In the genomic region with DNA sequence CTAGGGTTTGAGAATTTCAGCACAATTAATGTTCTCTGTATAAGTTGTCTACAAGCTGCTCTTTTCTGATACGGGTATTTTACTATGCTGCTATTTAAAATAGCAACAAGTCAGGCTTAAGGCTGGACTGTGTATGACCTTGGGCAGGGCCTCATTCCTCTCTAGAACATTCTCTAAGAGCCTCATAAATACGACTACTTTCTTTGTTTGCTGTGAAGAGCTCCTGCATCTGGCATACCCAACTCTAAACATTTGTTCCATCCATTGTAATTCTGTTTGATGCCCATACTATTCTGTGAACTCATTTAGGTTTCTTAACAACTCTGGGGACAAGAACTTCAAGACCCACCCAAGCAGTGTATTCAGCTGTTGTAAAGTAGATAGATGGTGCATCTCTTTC, we compare ENCODE assay signal across 26 mouse cellular contexts. TPM values are rescaled to one million over a fixed set of nuclear protein-coding genes. Genes with fewer than 3 reads are reported as not detected.
DNase-seq lines count a peak whose midpoint lies in the region; ATAC-seq and TF ChIP-seq lines count a peak whose summit lies in the region.
"Had no signal": no experiment of that assay in that cellular context is flagged by ENCODE, and none has a peak within 500 bp of the region (broad histone marks: within the 10 kb centered on the region; RNA-seq: fewer than 3 reads in every experiment).

No protein-coding gene starts in this region.

- TF ChIP-seq EP300 in heart, postnatal 0 days (IDR thresholded peaks at IDR 0.05; ENCODE audit: low read depth): no peak

- WGBS in heart, postnatal 0 days: 54% methylated on average over 2 of the region's 2 CpGs
- WGBS in thymus, adult 2 months: 36% methylated on average over 2 of the region's 2 CpGs
- WGBS in midbrain, embryonic 16.5 days: 82% methylated on average over 2 of the region's 2 CpGs

- no peak for ATAC-seq in heart, postnatal 0 days (ENCODE audit: insufficient read depth, low read depth)
- ATAC-seq in midbrain, embryonic 16.5 days: no peak
- ATAC-seq: forebrain, embryonic 13.5 days; forebrain, embryonic 15.5 days; forebrain, postnatal 0 days had no signal

- intact Hi-C loops in heart, postnatal 10 days (cut with DNase I): no loop called here

- DNase-seq in heart, postnatal 0 days (ENCODE audit: low spot score): no peak
- DNase-seq in heart, postnatal 10 days: no peak
- no peak for DNase-seq in thymus, adult 2 months
- no peak for DNase-seq in thymus, adult 18-20 months
- DNase-seq in ZHBTc4 (ENCODE audit: low read depth, low spot score): peak; percentile 70
- DNase-seq in left cerebral cortex, adult 9 months (ENCODE audit: low spot score in 2 of 2): no peak
- DNase-seq: adrenal gland, adult 2 months; adrenal gland, postnatal 10 days; adrenal gland, postnatal 36 days; cerebellum, adult 11-12 months; cerebellum, adult 2 months; cerebellum, adult 9-10 months; cerebellum, postnatal 10 days; cerebellum, postnatal 25 days; forebrain, postnatal 0 days had no signal

- peak overlapping the region; percentile 28; the same call in 1 of the 2 replicates for H3K4me3 ChIP-seq in heart, postnatal 0 days (ENCODE audit: low read depth, low read length)
- H3K4me3 ChIP-seq in thymus, adult 2 months (ENCODE audit: control insufficient read depth, insufficient read depth, low read length): peak overlapping the region; percentile 70
- H3K4me3 ChIP-seq in midbrain, embryonic 16.5 days (ENCODE audit: low read depth, low read length): no peak overlapping the region
- H3K4me3 ChIP-seq: embryonic facial prominence, embryonic 10.5 days; embryonic facial prominence, embryonic 12.5 days; forebrain, embryonic 13.5 days; forebrain, embryonic 15.5 days had no signal

- H3K27me3 ChIP-seq in heart, postnatal 0 days (ENCODE audit: control insufficient read depth, insufficient read depth, low read length): no peaks in the 10 kb centered on the region
- no peaks in the 10 kb centered on the region for H3K27me3 ChIP-seq in thymus, adult 2 months (ENCODE audit: control insufficient read depth, insufficient read depth, low read length)
- no peaks in the 10 kb centered on the region for H3K27me3 ChIP-seq in midbrain, embryonic 16.5 days (ENCODE audit: control insufficient read depth, insufficient read depth, low read depth, low read length)
- H3K27me3 ChIP-seq: embryonic facial prominence, embryonic 12.5 days had no signal

- H3K4me1 ChIP-seq in heart, postnatal 0 days (ENCODE audit: control insufficient read depth, insufficient read depth): no peaks in the 10 kb centered on the region
- peaks cover 25% of the 10 kb centered on the region for H3K4me1 ChIP-seq in thymus, adult 2 months (replicated peaks; ENCODE audit: control insufficient read depth, insufficient read depth, low read length)
- no peaks in the 10 kb centered on the region for H3K4me1 ChIP-seq in midbrain, embryonic 16.5 days (ENCODE audit: control insufficient read depth, insufficient read depth, low read length)
- H3K4me1 ChIP-seq: embryonic facial prominence, embryonic 10.5 days; embryonic facial prominence, embryonic 12.5 days; forebrain, embryonic 13.5 days; forebrain, embryonic 15.5 days had no signal

- no peak for TF ChIP-seq POLR2A in thymus, adult 2 months (IDR thresholded peaks at IDR 0.05; ENCODE audit: control insufficient read depth, extremely low read depth, insufficient read depth, low read length, poor library complexity)

- H3K4me2 ChIP-seq in heart, postnatal 0 days (ENCODE audit: low read depth, low read length): peak overlapping the region; percentile 30; the same call in 1 of the 2 replicates
- H3K4me2 ChIP-seq in midbrain, embryonic 16.5 days (ENCODE audit: low read length): no peak overlapping the region
- H3K4me2 ChIP-seq: embryonic facial prominence, embryonic 12.5 days; forebrain, embryonic 13.5 days; forebrain, embryonic 15.5 days had no signal

- H3K9me3 ChIP-seq in heart, postnatal 0 days (replicated peaks; ENCODE audit: control insufficient read depth, low read length): no peaks in the 10 kb centered on the region
- no peaks in the 10 kb centered on the region for H3K9me3 ChIP-seq in midbrain, embryonic 16.5 days (replicated peaks; ENCODE audit: control insufficient read depth, low read length, poor library complexity, severe bottlenecking)
- H3K9me3 ChIP-seq: embryonic facial prominence, embryonic 10.5 days; embryonic facial prominence, embryonic 12.5 days; forebrain, embryonic 13.5 days; forebrain, embryonic 15.5 days had no signal

- no peaks in the 10 kb centered on the region for H3K36me3 ChIP-seq in heart, postnatal 0 days (replicated peaks; ENCODE audit: control insufficient read depth, insufficient read depth, low read length)
- peaks cover 17% of the 10 kb centered on the region for H3K36me3 ChIP-seq in thymus, adult 2 months (ENCODE audit: control insufficient read depth, insufficient read depth, low read length)
- no peaks in the 10 kb centered on the region for H3K36me3 ChIP-seq in midbrain, embryonic 16.5 days (ENCODE audit: control insufficient read depth, insufficient read depth, low read length)
- H3K36me3 ChIP-seq: embryonic facial prominence, embryonic 10.5 days; embryonic facial prominence, embryonic 12.5 days; forebrain, embryonic 15.5 days had no signal

- no peak overlapping the region for H3K27ac ChIP-seq in heart, postnatal 0 days (ENCODE audit: low read depth)
- H3K27ac ChIP-seq in thymus, adult 2 months (ENCODE audit: control insufficient read depth, insufficient read depth, low read length): peak overlapping the region; percentile 100
- no peak overlapping the region for H3K27ac ChIP-seq in midbrain, embryonic 16.5 days (ENCODE audit: low read length)
- H3K27ac ChIP-seq: embryonic facial prominence, embryonic 10.5 days; embryonic facial prominence, embryonic 12.5 days; forebrain, embryonic 13.5 days; forebrain, embryonic 15.5 days had no signal

- TF ChIP-seq CTCF in heart, postnatal 0 days (IDR thresholded peaks at IDR 0.05; ENCODE audit: low read depth): no peak
- TF ChIP-seq CTCF in thymus, adult 2 months (IDR thresholded peaks at IDR 0.05; ENCODE audit: borderline replicate concordance, control insufficient read depth, extremely low read depth, insufficient read depth, low read length, poor library complexity): no peak

- no peak overlapping the region; the same call in 1 of the 2 replicates for H3K9ac ChIP-seq in heart, postnatal 0 days (replicated peaks; ENCODE audit: low read depth, low read length)
- H3K9ac ChIP-seq in midbrain, embryonic 16.5 days (ENCODE audit: low read depth, low read length): no peak overlapping the region
- H3K9ac ChIP-seq: embryonic facial prominence, embryonic 12.5 days; forebrain, embryonic 13.5 days; forebrain, embryonic 15.5 days; forebrain, postnatal 0 days had no signal

RNA-seq across cellular contexts. Expression of gene Cd3d, which starts 1.4 kb away (rescaled TPM):
- total RNA-seq in heart, postnatal 0 days (2014; rRNA removed; ENCODE audit: low replicate concordance): 1.9 TPM in 1 of 2 replicates, not detected in the other
- polyA plus RNA-seq in heart, postnatal 0 days (2015; fragmentation: Nextera tagmentation; extraction: Ambion mirVana): not detected in 2 replicates
- 1 to 10 TPM in 1 of 2 experiments, under 1 TPM in 1; 0.77 to 1.5 TPM for total RNA-seq in heart, postnatal 10 days (2021)
- polyA plus RNA-seq in thymus, adult 2 months (2012; rRNA removed): 214 and 262 TPM in 2 replicates
- polyA plus RNA-seq in midbrain, embryonic 16.5 days (2015; fragmentation: Nextera tagmentation; extraction: Ambion mirVana): not detected in 2 replicates
- total RNA-seq: ES-E14; forebrain, postnatal 0 days; MEL had no signal
- polyA plus RNA-seq: C2C12; cortical plate, adult 2 months; embryonic facial prominence, embryonic 10.5 days; embryonic facial prominence, embryonic 12.5 days; embryonic facial prominence, embryonic 14.5 days; forebrain, embryonic 11.5 days; forebrain, embryonic 13.5 days; forebrain, embryonic 15.5 days; forebrain, postnatal 0 days had no signal

RNA-seq across cellular contexts. Expression of gene Cd3g, which starts 2.8 kb away (rescaled TPM):
- 1.2 TPM in 1 of 2 replicates, not detected in the other for total RNA-seq in heart, postnatal 0 days (2014; rRNA removed; ENCODE audit: low replicate concordance)
- 0.11 TPM in 1 of 2 replicates, not detected in the other for polyA plus RNA-seq in heart, postnatal 0 days (2015; fragmentation: Nextera tagmentation; extraction: Ambion mirVana)
- total RNA-seq in heart, postnatal 10 days (2021): 1 to 10 TPM; 1.2 to 1.3 TPM
- polyA plus RNA-seq in thymus, adult 2 months (2012; rRNA removed): 183 and 216 TPM in 2 replicates
- polyA plus RNA-seq in midbrain, embryonic 16.5 days (2015; fragmentation: Nextera tagmentation; extraction: Ambion mirVana): not detected in 2 replicates
- total RNA-seq: forebrain, postnatal 0 days had no signal
- polyA plus RNA-seq: adrenal gland, adult 2 months; C2C12; cerebellum, adult 2 months; cortical plate, adult 2 months; embryonic facial prominence, embryonic 10.5 days; embryonic facial prominence, embryonic 12.5 days; forebrain, embryonic 11.5 days; forebrain, embryonic 13.5 days; forebrain, embryonic 15.5 days; forebrain, postnatal 0 days had no signal

RNA-seq across cellular contexts. Expression of gene Ube4a, which starts 17.6 kb away (rescaled TPM):
- 10.7 and 16.8 TPM in 2 replicates for total RNA-seq in heart, postnatal 0 days (2014; rRNA removed; ENCODE audit: low replicate concordance)
- polyA plus RNA-seq in heart, postnatal 0 days (2015; fragmentation: Nextera tagmentation; extraction: Ambion mirVana): 9.8 and 9.9 TPM in 2 replicates
- 10 to 100 TPM; 41.1 to 45.1 TPM for total RNA-seq in heart, postnatal 10 days (2021)
- polyA plus RNA-seq in thymus, adult 2 months (2012; rRNA removed): 23.0 and 23.7 TPM in 2 replicates
- polyA plus RNA-seq in midbrain, embryonic 16.5 days (2015; fragmentation: Nextera tagmentation; extraction: Ambion mirVana): 33.5 and 39.3 TPM in 2 replicates

RNA-seq across cellular contexts. Expression of gene Cd3e, which starts 26.4 kb away (rescaled TPM):
- total RNA-seq in heart, postnatal 0 days (2014; rRNA removed; ENCODE audit: low replicate concordance): 0.27 TPM in 1 of 2 replicates, not detected in the other
- 0.14 TPM in 1 of 2 replicates, not detected in the other for polyA plus RNA-seq in heart, postnatal 0 days (2015; fragmentation: Nextera tagmentation; extraction: Ambion mirVana)
- 1 to 10 TPM; 2.0 to 2.4 TPM for total RNA-seq in heart, postnatal 10 days (2021)
- polyA plus RNA-seq in thymus, adult 2 months (2012; rRNA removed): 343 and 451 TPM in 2 replicates
- 0.07 TPM in 1 of 2 replicates, not detected in the other for polyA plus RNA-seq in midbrain, embryonic 16.5 days (2015; fragmentation: Nextera tagmentation; extraction: Ambion mirVana)
- total RNA-seq: forebrain, postnatal 0 days; MEL had no signal
- polyA plus RNA-seq: C2C12; cortical plate, adult 2 months; embryonic facial prominence, embryonic 10.5 days; embryonic facial prominence, embryonic 12.5 days; forebrain, embryonic 11.5 days; forebrain, embryonic 13.5 days; forebrain, embryonic 15.5 days; forebrain, postnatal 0 days had no signal

RNA-seq across cellular contexts. Expression of gene Mpzl2, which starts 56.6 kb away (rescaled TPM):
- 0.15 and 0.31 TPM in 2 replicates for total RNA-seq in heart, postnatal 0 days (2014; rRNA removed; ENCODE audit: low replicate concordance)
- polyA plus RNA-seq in heart, postnatal 0 days (2015; fragmentation: Nextera tagmentation; extraction: Ambion mirVana): 0.41 and 0.42 TPM in 2 replicates
- total RNA-seq in heart, postnatal 10 days (2021): 1 to 10 TPM; 1.6 to 2.2 TPM
- 10.1 and 11.6 TPM in 2 replicates for polyA plus RNA-seq in thymus, adult 2 months (2012; rRNA removed)
- polyA plus RNA-seq in midbrain, embryonic 16.5 days (2015; fragmentation: Nextera tagmentation; extraction: Ambion mirVana): 1.4 TPM in 2 replicates
- polyA plus RNA-seq: C2C12; forebrain, embryonic 13.5 days had no signal

Comparison
In these comparisons a context has a peak if more than half of its experiments do, and no peak if none do; other contexts are left out.
1. RNA of gene Cd3d, which starts 1.4 kb away (polyA plus RNA-seq): 214 to 262 TPM in thymus, adult 2 months; not detected in midbrain, embryonic 16.5 days and not detected in heart, postnatal 0 days; every median in the first group is over 100 times any median in the second.
2. RNA of gene Cd3g, which starts 2.8 kb away (polyA plus RNA-seq): 183 to 216 TPM in thymus, adult 2 months; 0.11 TPM in heart, postnatal 0 days and not detected in midbrain, embryonic 16.5 days; every median in the first group is over 100 times any median in the second.